Mouse (Mus musculus): ENCODE measurements around the gene Dhx29. TPM values are rescaled to one million over a fixed set of nuclear protein-coding genes. Genes with fewer than 3 reads are reported as not detected.
A peak's percentile ranks its signal among the peaks of the same experiment; 100 is the strongest.
"Not testable (repeated sequence)": the region's sequence is repeated elsewhere in the genome, so short reads cannot be mapped to it uniquely, and the experiment has no call there.

Dhx29 gene
- total RNA-seq, 2 experiments from 2014 or later, result 16.8 to 18.8 TPM

DNA sequence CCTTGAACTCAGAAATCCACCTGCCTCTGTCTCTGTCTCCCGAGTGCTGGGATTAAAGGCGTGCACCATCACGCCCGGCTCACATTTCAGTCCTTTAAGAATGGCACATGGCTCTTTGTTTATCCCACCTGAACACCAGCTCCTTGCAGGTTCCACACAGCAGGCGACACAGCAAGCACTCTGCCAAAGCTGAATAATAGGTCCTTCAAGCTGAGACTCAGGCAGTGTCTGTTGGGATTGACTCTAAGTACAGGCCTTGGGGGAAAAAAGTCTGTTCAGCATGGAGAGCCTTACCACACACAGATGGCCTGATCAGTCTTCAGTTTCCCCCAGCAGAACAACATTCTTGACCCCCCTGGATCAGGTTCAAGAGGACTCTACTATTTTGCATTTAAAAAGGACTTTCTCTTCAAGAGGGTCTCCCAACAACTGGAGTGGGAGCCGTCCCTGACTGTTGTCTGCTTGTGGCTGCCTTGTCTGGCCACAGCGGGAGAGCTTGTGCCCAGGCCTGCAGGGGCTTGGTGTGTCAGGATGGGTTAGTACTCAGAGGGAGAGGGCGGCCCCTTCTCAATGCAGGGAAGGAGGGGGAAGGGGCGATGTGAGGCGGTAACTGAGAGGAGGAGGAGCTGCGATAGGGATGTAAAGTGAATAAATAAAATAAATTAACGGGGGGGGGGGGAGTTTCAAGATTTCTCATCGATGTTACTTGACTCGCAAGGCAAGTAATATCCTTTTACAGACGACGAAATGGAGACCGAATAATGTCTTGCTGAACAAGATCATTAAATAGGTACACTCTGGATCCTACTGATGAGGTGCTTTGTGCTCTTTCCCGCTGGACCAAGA is 58.6 kb downstream of the Dhx29 start:
- no peak for DNase-seq (ENCODE audit: low spot score in 2 of 2)

DNA sequence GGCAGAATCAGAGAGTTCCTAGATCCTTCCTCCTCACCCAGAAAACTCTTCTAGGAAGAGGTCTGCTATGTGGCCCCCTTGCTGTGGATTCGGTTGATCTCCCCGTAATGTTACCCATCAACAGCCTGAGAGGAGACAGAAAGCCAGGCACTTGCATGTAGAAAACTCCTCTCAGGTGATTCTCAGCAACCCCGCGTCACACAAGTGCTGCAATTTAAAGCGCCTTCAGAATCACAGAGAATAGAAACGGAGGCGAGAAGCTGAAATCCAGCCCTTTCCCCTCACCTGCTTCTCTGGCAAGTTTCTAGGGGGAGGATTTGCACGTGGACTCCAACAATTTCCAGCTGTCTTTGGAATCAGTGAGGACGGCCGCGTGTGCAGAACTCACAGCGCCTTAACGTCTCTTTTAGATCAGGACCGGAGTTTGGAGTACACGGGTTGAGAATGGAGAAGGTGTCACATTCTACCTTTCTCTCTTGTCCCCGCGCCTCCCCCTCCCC is 59.2 kb downstream of the Dhx29 start:
- no peak for DNase-seq (ENCODE audit: low spot score in 2 of 2)

DNA sequence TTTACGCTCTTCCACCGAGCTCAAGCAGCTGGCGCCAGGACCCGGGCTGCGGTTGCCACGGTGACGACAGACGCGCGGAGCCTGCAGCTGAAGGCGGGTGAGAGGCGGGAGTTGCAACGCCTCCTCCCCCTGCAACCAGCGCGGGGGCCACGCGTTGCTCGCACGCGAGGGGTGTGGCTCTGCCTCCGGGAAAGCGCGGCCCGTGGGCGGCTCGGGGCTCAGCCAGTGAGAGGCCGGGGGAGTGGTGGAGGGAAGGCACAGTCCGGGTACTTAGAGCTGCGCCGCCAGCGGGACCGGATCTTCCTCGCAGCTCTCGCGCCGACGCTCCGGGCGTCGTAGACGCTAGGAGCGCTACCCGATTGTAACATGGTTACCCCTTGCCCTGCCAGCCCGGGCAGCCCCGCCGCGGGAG is 60.3 kb downstream of the Dhx29 start, which contains the start of gene Ccno:
TSS of gene Ccno (plus strand) at position 271 of the 412 bp plus-strand sequence.
- peak; percentile 91 to 94 for DNase-seq (ENCODE audit: low spot score in 2 of 2)

DNA sequence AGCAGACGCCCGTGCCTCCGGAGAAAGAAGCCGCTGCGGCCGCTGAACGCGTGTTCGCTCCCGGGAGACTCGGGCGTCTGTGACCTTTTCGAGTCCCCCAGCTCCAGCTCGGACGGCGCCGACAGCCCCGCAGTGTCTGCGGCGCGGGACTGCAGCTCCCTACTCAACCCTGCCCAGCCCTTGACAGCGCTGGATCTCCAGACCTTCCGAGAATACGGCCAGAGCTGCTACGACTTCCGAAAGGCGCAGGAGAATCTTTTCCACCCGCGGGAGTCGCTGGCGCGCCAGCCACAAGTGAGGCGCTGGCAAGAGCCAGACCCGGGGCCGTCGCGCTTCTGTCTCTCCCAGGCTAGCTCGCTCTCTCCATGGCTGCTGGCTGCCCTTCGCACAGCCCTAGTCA is 60.7 kb downstream of the Dhx29 start:
- DNase-seq (ENCODE audit: low spot score in 2 of 2), result no peak

DNA sequence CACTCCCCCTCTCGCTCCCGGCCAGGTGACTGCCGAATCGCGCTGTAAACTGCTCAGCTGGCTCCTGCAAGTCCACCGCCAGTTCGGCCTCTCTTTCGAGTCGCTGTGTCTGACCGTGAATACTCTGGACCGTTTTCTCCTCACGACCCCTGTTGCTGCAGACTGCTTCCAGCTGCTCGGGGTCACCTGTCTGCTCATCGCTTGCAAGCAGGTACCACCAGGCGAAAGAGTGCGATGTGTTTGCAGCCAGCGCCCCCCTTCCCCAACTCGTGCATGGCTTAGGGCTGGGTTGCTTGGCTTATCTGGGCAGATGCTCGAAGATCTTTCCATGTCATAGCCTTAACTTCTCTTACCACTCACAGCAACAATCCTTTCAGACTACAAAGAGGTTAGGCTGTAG is 61.6 kb downstream of the Dhx29 start:
- DNase-seq (ENCODE audit: low spot score in 2 of 2), result no peak

DNA sequence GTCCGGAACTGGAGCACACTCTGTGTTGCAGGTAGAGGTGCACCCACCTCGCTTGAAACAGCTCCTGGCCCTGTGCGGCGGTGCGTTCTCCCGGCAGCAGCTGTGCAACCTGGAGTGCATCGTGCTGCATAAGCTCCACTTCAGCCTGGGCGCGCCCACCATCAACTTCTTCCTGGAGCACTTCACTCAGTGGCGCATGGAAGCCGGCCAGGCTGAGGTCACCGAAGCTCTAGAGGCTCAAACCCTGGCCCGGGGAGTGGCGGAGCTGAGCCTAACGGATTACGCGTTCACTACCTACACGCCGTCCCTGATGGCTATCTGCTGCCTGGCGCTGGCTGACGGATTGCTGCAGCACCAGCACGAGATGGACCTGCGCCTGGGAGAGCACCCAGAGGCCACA is 62.3 kb downstream of the Dhx29 start:
- DNase-seq (ENCODE audit: low spot score in 2 of 2), result no peak

DNA sequence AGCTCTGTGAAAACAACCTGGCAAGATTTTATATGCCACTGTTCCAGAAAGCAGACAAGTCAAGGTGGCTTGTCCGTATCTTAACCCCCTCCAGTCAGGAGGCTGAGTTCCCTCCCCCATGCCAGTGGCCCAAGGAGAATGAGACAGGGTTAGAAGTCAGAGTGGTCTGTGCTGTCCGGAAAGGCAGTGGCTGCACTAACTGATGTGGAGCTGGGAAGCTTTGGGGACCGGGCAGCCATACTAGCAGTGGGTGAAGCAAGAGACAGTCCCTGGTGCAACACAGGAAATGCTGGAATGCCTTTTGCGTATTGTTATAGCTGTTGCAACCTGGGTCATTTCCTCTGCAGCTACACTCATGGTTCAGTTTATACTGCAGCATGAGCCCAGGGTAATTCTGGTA is 63.1 kb downstream of the Dhx29 start:
- DNase-seq (ENCODE audit: low spot score in 2 of 2), result no peak

DNA sequence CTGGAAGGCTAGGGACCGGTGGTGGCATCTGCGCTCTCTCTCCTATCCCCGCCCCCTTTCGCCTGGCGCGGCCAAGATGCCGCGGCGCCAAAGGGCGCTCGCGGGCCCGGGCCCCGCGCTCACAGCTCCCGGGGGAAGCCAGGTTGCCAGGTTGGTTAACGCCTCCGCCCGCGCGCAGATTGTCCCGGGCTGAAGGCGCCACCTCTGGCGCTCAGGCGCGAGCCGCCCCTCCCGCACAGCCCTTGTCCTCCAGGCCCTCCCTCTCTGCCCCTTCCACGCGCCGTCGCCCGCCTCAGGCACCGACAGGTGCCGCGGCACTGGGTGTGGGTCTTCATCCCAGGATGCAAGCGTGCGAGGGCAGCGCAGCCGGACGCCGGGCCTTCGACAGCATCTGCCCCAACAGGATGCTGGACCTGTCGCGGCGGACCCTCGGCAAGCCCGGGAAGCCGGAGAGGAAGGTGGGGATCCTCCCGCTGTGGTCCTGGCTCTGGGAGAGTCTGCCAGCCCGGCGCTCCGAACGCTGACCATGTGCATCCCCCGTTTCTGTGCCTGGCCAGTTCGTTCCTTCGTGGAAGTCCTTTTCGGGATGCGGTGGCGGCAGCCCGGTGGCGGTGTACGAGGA is 66.4 kb downstream of the Dhx29 start, which contains the start of gene Mcidas:
TSS of gene Mcidas (plus strand) at position 315 of the 622 bp plus-strand sequence.
- DNase-seq (ENCODE audit: low spot score in 2 of 2), result peak in 1 of 2 experiments; percentile 28

DNA sequence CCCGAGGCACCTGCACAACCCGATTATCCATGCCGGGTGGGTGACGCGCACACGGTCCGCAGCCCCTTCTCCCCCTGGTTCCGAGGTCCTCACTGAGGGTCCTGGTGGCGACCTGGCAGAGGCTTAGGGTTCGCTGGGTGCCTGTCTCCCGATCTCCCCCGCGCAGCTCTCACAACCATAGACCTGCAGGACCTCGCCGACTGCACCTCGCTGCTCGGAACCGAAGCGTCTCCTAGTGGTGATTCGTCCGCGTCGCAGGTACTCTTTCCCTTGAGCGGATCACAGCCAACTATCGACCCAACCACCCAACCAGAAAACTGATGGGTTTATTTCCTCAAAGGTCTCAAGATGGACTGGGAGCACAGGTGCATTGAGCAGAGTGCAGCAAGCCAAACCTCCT is 66.9 kb downstream of the Dhx29 start:
- DNase-seq (ENCODE audit: low spot score in 2 of 2), result peak; percentile 46 to 50

DNA sequence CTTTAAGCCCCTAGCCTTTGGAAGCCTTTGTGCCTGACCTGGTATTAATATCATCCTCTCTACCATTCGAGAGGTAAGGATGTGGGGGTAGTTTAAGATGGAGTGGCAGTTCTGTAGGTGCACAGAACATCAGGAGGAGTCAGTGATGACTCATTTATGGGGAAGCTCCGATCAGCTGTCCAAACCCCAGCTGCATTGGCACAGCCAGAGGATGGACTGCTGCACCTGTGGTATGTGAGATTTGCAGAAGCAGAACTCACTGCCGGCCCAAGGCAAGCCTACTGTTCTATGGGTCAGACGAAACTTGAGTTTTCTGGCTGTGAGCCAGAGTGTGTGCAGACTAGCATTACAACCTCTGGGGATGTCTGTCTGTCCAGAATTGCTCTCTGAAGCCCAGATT is 69.2 kb downstream of the Dhx29 start:
- DNase-seq (ENCODE audit: low spot score in 2 of 2), result no peak

DNA sequence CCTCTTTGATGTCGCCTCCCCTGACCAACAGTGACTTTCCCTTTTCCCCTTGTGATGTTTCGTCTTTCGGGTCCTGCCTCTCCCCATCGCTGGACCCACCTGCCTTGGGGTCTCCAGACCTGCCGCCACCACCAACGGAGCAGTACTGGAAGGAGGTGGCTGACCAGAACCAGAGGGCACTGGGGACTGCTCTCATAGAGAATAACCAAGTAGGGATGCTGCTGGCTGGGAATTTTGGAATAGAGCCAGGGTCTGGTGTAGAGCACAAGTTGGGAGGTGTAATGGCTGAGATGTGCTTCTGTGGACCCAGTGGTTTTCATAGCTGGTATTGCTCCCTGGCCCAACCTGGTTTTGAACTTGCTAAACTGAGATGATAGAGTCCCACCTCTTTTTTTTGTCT is 70.1 kb downstream of the Dhx29 start:
- DNase-seq (ENCODE audit: low spot score in 2 of 2), result no peak

DNA sequence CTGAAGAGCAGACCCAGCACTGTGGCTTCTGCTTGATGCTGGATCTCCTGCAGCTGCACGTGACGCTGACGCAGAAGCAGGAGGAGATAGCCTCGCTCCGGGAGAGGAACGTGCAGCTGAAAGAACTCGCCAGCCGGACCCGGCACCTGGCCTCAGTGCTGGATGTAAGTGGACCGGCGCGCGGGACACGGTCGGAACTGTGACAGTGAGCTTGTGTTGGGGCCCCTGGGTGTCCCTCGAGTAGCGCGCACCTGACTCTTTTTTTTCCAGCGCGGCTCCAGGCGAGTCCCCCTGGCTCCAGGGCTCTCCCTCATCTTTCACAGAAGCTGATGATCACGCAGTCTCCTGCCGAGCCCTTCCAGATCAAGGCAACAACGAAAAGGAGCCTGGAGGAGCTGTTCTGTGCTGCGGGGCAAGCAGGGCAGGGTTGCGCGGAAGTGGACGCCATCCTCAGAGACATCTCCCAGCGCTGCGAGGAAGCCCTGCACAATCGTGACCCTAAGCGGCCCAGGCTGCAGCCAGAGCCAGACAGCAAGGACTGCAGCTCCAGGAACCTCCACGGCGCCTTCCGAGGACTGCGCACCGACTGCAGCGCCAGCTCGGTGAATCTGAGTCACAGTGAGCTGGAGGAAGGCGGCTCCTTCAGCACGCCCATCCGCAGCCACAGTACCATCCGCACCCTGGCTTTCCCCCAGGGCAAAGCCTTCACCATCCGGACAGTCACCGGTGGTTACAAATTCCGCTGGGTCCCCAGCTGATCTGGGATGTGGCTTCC is 71.4 kb downstream of the Dhx29 start:
- DNase-seq (ENCODE audit: low spot score in 2 of 2), result peak; percentile 26 to 30

DNA sequence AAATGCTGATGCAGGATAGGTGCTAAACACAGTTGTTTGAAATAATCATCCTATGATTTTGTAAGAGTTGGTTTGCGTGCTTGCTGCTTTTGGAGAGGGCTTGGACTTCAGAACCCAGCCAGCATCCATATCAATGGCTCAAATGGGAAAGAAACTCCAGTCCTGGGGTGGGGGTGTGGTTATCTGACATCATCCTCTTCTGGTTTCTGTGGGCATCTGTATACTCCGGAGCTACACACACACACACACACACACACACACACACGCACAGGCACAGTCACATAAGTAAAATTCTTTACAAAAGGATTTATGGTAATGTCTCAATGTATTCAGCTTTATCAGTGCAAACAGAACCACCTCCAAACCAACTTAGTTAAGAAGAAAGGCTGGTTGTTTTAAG is 72.8 kb downstream of the Dhx29 start:
- no peak for DNase-seq (ENCODE audit: low spot score in 2 of 2)

DNA sequence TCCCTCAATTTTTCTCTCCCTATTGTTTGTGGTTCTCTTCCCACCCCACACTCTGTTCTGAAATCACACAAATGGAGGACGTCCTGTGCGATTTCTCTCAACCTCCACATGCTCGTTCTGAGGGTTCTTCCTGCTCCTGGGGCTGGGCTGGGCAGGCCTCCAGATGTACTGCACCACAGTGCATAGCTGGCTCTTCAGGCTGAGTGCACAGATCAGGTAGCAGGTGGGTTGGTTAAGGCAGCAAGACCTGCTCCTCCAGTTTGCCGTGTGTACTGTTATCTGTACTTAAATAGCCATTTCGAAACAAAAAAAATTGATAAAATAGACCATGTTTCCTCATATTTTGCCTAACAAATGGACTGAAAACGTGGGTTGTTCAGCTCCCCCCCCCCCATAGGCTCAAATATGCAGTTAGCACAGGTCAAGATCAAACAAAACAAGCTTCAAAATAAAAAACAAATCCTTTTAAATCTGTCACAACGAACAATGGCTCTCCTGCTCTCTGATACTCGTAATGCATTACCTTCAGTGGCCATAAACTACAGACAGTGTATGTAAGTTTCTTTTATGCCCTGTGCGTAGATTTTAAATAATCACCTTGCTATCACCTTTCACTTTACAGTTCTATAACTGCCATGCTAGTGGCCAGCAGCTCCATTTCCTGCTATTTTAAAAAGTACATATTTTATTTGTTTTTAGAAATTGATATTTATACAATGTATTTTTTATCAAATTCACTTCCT is 73.5 kb downstream of the Dhx29 start:
- DNase-seq (ENCODE audit: low spot score in 2 of 2), result no peak

DNA sequence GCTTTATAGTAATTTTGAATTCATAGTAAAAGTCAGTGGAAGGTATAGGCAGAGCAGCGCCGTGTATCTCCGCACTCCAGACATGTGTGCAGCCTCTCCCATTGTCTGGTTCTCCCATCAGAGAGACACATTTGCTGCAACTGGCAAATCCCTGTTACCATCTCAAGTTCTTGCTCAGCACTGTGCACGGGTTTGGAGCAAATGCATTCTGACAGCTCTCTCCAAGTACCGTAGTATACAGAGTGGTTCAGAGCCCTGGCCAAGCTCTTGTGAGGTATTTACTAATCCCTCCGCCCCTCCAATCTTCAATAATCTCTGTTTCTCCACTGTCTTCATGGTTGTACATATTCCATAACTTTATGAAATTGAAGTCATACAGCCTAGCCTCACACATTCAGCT is 85.4 kb downstream of the Dhx29 start:
- DNase-seq (ENCODE audit: low spot score in 2 of 2), result no peak

DNA sequence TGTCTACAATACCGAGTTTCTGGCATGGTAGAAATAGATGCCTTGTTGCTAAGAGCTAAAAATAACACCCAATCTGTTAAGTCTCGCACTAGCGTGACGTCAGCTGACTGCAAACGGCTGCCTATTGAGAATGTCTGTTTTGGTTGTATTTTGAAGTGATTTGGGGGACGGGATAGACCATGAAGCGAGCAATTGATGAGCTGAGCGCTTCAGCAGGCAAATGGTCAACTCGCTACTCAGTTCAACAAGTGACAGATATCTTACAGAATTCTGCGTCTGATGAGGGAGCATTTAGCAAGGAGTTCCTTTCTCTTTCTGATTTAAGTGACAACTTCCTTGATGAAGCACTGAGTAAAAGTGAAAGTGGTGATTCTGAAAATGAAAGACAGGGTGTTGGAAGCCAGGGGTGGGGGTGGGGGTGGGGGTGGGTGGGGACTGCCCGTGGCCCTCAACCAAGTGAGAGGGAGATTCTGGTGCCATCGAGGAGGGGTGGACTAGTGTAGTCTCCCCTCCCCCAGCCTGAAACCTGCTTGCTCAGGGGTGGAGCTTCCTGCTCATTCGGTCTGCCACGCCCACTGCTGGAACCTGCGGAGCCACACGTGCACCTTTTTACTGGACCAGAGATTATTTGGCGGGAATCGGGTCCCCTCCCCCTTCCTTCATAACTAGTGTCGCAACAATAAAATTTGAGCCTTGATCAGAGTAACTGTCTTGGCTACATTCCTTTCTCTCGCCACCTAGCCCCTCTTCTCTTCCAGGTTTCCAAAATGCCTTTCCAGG is 86.1 kb downstream of the Dhx29 start:
- DNase-seq (ENCODE audit: low spot score in 2 of 2), result not testable (repeated sequence)
